Mouse (Mus musculus) G1E-ER4 (cell line): Measurements from ENCODE around the gene Gm49358. TPM values are rescaled to one million over a fixed set of nuclear protein-coding genes. Genes with fewer than 3 reads are reported as not detected.

ENCODE experiments used
- GATA1 ChIP-seq: IDR thresholded peaks from one replicate; pipeline ENCODE4 v1.8.0; 2012; ENCODE audit warnings: low read length, inconsistent platforms
- polyA plus RNA-seq: library from polyadenylated mRNA; stranded (reverse); fragments of >175 nt; gene quantifications from 2 replicates; pipeline ENCODE4 v1.2.3, GENCODE M21; 2012

The Gm49358 gene
- polyA plus RNA-seq = not detected in 2 replicates

DNA sequence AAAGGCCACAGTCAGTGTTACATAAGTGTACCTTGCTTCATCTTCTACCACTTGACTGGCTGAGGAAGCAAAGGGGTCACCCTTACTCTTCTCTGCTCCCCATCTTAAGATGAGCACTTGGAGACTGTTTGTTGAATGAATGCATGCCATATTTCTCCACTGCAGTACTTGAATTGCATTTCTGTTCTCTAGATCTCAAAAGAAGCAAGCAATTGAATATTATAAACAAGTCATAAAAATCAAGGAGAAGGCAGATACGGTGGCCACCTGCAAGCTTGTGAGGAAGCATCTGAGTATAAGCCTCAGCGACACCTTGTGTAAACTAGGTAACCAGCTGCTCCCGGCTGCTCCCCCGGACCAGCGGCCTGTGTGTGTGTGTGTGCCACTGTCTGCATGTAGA, at the start of gene Gm49358:
Gene Gm49358, plus strand, starts transcription at position 301 of the 400 bp plus-strand sequence.
- TF ChIP-seq GATA1 = no peak

DNA sequence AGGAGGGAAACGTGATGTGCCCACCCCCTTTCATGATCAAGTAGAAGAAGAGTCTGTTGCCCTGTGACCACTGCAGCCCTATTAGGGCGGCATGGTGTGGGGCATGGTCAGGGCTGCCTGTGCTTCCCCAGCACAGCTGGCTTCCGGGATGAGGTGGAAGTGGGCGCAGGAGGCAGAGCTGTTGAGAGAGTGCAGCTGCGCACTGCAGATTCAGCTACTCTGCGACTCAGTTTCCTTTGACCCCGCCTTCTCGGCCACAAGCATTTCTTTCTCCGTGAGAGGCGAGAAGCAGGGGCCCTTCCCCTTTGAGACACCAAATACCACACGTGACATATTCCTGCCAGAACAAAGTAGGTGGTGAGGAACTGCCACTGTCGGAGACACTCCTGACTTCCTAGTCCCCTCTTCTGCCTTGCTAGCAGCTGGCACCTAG, 36.2 kb upstream of the Gm49358 start:
- no peak for TF ChIP-seq GATA1

DNA sequence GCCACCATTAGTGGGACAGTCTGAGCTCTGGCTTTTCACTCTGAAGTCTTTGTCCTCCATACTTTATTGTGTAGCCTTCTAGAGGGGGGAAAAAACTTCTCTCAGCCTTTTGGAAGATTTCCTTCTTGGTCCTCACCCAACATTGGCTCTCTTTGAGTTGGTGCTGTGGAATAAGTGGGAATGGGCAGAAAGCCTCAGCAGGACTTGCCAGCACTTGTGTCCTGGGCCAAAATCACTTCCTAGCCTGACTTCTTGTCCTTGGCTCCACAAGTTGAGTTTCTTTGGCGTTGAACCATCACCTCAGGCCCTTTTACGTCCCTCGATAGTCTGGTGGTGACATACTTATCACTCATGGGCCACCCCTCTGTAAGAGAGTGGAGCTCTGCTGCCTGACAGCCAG, 35.6 kb upstream of the Gm49358 start:
- no peak for TF ChIP-seq GATA1

DNA sequence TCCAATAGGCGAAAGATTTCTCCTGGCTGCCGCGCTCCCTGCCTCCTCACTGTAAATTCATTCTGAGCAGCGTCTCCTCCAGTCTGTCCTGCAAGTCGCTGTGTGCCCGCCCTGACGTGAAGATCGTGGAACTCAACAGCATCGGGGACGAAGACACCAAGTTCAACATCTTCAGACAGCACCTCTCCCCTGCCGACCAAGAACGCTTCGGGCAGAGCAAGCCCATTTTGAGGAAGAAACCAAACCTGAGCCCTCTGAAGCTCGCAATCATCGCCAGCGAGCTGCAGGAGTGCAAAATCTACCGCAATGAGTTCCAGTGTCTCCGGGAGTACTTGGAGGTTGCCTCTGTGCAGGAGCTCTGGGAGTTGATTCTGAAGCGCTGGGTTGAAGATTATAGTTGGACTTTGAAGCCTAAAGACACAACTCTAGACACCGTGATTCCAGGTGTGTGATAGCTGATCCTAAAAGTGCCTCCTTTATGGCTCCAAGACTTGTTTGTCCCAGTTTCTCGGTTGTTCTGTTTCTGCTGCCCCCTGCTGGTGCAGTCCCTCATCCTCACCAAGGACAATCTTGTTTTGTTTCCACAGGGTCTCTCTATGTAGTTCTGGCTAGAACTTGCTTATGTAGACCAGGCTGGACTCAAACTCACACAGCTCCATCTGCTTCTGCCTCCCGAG, 32.8 kb upstream of the Gm49358 start:
- no peak for TF ChIP-seq GATA1

DNA sequence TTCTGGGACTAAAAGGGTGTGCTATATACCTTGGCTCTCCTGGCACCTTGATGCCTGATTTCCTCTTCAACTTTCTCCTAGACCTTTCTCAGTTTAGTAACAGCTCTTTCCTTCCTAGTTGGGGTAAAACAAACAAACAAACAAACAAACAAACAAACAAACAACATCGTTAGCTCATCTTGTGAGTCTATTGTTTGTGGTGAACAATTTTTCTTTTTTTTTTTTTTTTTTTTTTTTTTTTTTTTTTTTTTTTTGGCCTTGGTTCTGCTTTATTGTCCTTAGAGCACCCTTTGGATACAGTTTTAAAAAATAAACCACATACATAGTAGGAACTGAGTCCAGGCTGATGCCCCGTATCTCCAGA, 32.3 kb upstream of the Gm49358 start:
- TF ChIP-seq GATA1 = no peak

DNA sequence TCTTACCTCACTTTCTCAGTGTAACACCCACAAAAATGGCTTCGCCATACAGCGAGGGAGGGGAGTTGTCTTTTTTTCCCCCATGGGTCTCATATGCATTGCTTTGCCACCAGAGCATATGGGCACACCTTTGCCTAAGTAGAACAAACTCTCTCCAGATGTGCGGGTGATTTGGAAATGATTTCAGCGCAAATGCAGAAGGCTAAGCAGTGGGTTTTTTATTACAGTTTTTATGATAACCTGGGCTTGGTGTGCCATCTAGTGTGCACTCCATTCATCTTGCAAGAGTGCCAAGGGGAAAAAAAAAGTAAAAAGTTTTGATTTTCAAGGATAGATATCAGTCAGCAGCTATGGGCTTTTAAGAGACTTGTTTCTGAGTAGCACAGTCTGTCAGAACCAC, 28.7 kb upstream of the Gm49358 start:
- no peak for TF ChIP-seq GATA1

DNA sequence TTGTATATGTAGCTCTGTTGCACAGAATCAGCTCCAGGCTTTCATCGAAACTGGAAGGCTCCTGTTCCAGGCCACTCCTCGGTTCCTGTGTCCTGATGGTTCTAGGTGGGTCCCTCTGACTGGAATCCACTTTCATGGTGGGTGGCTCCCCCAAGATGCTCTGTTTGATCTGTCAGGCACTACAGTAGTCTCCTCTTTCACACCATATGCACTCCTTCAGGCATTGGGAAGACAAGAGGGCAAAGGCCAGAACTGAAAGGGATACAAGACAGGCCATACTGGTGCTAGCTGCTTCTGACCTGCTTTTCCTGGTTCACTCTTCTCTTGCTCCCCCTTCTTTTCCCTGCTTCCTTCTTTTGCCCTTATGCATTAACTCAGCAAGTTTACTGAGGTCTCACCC, 20.9 kb upstream of the Gm49358 start:
- TF ChIP-seq GATA1 = no peak

DNA sequence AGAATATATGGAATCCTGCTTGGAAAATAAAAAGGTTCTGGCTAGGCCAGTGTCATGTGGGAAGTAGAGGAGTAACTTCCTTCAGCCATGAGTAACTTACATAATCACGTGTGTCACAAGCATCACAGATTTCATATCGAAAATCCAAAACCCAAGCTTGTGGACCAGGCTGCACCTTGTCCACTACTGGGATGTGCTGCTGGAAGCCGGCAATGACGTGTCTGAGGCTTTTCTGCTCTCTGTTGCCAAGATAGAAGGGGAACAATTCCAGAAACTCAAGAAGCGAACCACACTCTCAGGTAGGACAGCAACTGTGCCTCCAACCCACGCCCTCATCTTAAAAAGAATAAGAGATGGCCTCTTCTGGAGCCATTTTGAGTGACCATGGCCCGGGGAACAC, 19.5 kb upstream of the Gm49358 start:
- TF ChIP-seq GATA1 = no peak

DNA sequence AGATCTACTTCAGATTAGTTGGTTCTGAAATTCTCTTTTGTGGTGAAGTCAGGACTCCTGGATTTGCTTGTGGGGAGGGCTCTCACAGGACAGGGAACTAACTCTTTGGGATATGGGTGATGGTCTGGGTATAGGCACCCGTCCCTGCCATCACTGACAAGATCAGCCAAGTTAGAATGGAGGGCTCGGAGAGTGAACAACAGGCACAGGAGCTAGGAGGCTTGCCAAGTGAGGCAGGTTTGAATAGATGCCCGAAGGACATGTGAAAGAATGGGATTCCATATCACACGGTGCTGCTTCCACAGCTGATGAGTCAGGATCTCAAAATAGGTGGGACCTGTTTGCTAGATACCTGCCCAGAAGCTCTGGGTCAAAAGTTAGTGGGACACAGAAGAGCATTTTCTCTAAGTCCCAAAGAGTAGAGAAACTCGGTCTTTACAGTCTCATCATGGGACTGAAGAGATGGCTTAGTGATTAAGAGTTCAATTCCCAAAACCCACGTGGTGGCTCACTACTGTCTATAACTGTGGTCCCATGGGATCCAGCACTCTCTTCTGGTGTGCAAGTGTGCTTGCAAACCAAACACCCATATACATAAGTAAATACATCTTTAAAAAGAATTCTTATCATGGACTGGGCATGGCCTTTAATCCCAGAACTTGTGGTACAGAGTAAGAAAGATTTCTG, 7.8 kb upstream of the Gm49358 start:
- no peak for TF ChIP-seq GATA1

DNA sequence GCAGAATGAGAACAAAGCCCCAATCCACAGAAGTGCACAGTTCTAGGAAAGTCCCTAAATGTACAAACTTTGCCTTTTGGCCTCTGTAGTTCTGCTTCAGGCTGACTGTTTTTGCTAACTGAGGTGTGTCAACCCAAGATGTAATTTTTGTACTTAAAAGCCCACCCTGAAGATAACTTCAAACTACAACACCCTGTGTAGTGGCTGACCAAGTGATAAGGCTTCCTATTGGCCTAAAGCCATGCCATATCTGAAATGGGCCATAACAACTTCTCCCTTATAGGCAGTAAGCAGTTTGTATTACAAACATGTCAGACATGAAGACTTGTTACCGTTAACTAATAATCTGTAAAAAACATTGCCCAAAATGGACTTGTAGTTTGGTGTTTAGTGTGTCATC, 6.0 kb upstream of the Gm49358 start:
- TF ChIP-seq GATA1 = no peak

DNA sequence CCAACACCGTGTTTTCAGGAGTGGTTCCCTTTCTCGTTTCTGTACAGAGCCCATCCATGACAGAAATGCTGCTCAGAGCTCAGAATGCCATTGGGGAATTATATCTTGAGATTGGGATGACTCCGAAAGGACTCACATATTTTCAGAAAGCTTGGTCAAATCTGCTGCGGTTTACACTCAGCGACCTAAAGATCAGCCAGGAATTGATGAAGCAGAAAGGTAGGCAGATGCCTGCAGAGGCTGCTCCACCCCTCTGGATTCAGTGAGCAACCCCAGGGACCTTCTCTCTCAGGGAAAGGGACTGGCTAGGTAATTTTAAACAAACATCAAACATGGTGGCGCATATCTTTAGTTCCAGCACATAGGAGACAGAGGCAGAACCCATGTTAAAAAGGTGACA, 5.6 kb upstream of the Gm49358 start:
- TF ChIP-seq GATA1 = no peak

DNA sequence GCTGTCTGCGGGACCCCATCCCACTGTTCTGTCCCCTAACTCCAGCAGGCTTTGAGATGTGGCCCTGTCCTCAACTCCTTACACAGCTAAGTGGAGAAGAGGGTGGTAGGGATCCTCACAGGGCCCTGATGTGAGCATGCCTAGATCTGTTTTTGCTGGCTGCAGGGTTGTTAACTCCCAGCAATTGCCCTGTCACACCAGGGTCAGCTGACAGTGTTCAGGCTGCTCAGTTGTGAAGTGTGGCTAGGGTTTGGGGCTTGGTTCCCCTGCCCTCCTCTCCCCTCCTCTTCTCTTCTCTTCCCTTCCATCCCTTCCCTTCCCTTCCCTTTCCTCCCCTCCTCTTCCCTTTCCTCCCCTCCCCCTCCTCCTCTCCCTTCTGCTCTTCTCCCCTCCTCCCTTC, 2.5 kb upstream of the Gm49358 start:
- TF ChIP-seq GATA1 = no peak

DNA sequence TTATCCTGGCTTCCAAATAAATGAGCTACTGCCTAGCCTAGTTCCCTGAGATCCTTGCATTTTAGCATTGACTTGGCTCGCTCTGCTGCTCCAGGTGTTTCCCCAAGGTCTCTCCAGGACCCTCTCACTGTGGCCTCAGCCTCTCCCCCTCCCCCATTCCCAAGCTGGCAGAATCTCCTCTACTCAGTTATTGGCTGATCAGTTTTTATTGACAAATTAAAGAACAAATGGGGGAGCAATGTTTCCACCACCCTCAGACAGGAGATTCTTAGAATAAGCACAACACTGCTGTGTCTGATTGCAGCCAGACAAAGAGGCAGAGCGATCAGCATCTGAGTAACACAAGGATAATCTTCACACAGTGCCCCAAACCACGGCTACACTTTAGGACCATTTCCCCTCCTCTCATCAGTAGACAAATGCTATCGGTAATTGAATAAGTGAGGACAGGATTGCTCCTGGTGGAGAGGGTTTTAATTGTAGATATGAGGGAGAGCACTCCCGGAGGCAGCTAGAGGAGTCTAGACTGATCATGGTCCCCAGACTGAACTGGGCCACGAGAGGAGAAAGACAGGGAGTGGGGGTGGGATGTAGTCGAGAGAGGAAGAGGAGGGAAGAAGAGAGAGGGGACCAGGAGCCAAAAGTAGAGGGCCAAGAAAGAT, 1.9 kb upstream of the Gm49358 start:
- TF ChIP-seq GATA1 = no peak

DNA sequence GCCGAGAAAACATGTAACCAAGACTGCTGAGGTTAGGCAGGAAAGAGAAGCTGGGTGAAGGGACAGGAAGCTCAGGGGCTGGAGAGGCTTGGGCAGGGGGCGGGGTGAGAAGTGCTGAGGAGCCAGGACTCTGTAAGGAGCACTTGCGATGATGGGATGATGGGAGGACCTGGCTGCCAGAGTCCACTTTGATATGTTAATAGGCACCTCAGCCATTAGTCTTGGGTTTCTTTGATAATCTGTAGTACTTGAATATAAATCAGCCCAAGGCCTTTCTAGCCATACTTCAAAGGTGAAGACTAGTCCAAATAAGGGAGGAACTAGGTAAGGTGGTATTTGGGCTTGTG, 1.4 kb upstream of the Gm49358 start:
- no peak for TF ChIP-seq GATA1

DNA sequence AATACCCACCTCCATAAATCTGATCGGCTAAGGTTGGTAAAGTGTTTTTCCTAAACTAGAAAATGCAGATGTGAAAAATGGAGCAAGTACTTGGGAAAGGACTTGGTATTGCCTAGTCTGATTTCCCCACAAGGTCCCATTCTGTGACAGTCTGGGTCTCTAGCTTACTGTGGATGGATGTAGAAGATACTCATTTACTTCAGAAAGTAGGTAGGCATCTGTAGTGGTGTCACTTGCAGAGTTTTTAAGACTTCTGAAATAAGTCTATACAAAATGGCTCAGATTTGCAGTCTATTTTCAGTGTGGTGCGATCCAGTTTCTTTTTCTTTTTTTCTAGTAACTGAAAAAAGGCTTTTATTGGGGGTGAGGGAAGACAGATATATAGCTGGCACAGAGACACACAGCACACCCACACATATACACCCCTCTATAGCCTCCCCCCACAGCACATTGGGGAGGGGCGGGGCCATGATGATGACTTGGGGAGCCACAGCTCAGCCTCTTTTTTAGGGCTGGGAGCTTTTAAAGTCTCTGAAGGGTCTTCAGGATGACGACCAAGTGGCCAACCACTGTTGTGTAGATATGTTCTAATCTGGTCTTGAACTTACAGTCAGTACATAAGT, 1.7 kb downstream of the Gm49358 start:
- TF ChIP-seq GATA1 = no peak

DNA sequence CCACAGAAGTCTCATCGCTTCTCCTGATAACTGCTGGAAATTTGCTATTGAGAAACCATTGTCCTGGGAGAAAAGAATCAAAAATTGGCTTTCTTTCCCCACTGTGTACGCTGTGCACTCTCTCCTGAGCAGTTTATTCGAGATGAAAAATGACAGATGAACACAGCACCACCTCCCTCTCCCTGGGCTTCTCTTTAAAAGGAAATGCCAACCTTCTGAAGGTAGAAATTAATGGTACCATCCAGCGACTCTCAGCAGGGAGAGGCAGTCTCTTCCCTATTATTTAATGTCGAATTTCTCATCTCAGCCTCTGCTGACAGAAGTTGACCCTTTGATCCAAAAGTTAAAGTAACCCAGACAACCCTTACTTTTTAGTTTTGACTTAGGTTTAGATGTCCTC, 5.4 kb downstream of the Gm49358 start:
- TF ChIP-seq GATA1 = no peak

DNA sequence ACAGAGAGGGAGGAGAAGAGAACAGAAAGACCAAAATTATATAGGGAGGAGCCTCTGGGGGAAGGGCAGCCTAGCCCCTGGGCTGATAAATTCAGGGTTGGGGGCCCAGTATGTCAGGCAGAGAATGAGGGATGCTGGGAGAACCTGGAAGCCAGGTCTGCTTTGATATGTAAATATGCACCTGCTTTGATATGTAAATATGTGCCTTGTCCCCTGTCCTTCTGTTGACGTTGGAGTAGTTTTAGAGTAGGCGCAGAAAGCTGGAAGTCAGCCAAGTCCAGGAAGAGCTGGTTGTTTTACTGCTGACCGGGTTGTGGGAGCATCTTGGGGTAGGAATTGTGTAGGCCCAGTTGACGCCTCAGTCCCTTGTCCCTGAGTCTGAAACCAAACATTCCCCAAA, 6.0 kb downstream of the Gm49358 start:
- TF ChIP-seq GATA1 = no peak

DNA sequence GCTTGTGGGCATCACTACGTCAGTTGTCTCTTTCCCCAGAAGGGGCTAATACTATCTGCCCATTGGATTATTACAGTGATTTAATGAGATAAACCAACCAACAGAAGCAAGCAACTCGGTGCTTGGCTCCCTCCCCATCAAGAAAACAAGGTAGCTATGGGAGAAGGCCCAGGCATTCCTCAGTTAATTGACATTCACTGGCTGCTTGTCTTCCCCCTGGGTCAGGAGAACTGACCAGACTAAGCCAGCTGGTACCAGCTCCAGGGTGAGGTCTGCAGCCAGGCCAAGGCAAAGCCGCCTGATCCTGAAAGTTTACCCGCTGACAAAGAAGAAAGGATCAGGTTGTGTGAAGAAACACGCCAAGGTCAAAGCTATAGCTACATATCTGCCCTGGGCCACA, 7.9 kb downstream of the Gm49358 start:
- TF ChIP-seq GATA1 = no peak
